Mouse (Mus musculus): ENCODE results near the gene Samt3. TPM values are rescaled to one million over a fixed set of nuclear protein-coding genes. Genes with fewer than 3 reads are reported as not detected.

The Samt3 gene
- total RNA-seq (2023): not detected

DNA sequence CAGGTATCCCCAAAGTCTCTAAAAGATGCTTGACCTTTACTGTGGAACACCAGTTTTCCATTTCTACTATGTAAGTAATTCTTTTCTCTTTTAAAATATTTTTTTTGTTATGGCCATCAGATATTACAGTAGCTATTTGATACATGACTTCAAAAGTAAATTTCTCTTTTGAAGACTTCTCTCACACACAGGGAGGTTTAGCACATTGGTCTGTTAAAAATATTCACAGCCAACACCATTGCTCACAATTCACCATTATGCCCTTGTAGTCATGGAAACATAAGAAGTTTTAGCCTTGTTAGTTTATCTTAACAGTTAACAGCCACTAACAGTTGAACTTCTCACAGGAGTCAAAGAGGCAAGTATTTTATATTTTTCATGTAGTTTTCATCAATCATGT lies at the start of gene Samt3:
TSS of gene Samt3 (plus strand) at position 301 of the 400 bp plus-strand sequence.

Other genes starting within 250 kb of the Samt3 start
- gene 5430427O19Rik, start 173.8 kb upstream of the Samt3 start, total RNA-seq (2023): 0.68 TPM
- not detected for gene Nr0b1, start 147.6 kb downstream of the Samt3 start, total RNA-seq (2023)